Mouse (Mus musculus) erythroblast, embryonic 14.5 days (primary cell): Measurements from ENCODE around the gene Car9.

Source experiments
- GATA1 ChIP-seq: IDR thresholded peaks from 2 replicates; pipeline ENCODE4 v1.6.1; 2012; ENCODE audit warnings: low read length, inconsistent platforms, mixed read lengths
- TAL1 ChIP-seq: IDR thresholded peaks from 3 replicates; pipeline ENCODE4 v1.6.1; 2012; ENCODE audit warnings: low read length, inconsistent platforms, mixed read lengths

- TF ChIP-seq TAL1 = no peak
- no peak for TF ChIP-seq GATA1
These were observed 28.9 kb downstream of the Car9 start for GRCm38 (mm10) chr4:43535628-43536027.
